Mouse (Mus musculus) kidney, adult 2 months (tissue): ENCODE measurements at regions not wholly inside any gene's neighbourhood (a gene's known extent, or its start where the extent isn't known, plus 50 kb on each side); places are given as distances from the start of the nearest gene placed in this dataset.

Experiments used
- DNase-seq: peaks from one replicate; pipeline ENCODE4 v3.0.0; 2021
- H3K27ac ChIP-seq: fragments of 200-500 bp; 2 replicates; pipeline ENCODE4 v1.5.1; 2012; ENCODE audit warnings: low read depth, low read length, control low read depth, inconsistent platforms; ENCODE audit not compliant: insufficient read depth
- H3K27me3 ChIP-seq: fragments of 200-500 bp; replicated peaks from 2 replicates; pipeline ENCODE4 v1.6.1; 2012; ENCODE audit warnings: mild to moderate bottlenecking, moderate library complexity, low read length, inconsistent platforms; ENCODE audit not compliant: control insufficient read depth, insufficient read depth
- H3K36me3 ChIP-seq: fragments of 200-500 bp; 2 replicates; pipeline ENCODE4 v1.6.1; 2012; ENCODE audit warnings: mild to moderate bottlenecking, moderate library complexity, low read length, inconsistent platforms; ENCODE audit not compliant: control insufficient read depth, insufficient read depth
- H3K4me1 ChIP-seq: fragments of 200-500 bp; 2 replicates; pipeline ENCODE4 v1.6.1; 2011; ENCODE audit warnings: low read length; ENCODE audit not compliant: control insufficient read depth, insufficient read depth
- H3K4me3 ChIP-seq: fragments of 200-500 bp; 2 replicates; pipeline ENCODE4 v1.5.1; 2011; ENCODE audit warnings: mild to moderate bottlenecking, low read depth, low read length, control low read depth; ENCODE audit not compliant: insufficient read depth
- CTCF ChIP-seq: fragments of 200-500 bp; conservative IDR thresholded peaks from 2 replicates; pipeline ENCODE4 v1.5.1; 2011; ENCODE audit warnings: low read depth, mild to moderate bottlenecking, control low read depth, low read length, moderate library complexity, mixed read lengths; ENCODE audit not compliant: insufficient read depth, insufficient read length
- POLR2A ChIP-seq: fragments of 200-500 bp; IDR thresholded peaks from one replicate; pipeline ENCODE4 v1.6.1; 2011; ENCODE audit warnings: low read depth, low read length, control low read depth
- WGBS: fragments of 180-500 bp; shearing (Covaris S2); methylation state at CpG from one replicate; pipeline ENCODE4 v1.1.7; 2018; 5-methylcytosine and 5-hydroxymethylcytosine counted together

GRCm38 (mm10) chr11:79803006-79803405, 159.2 kb downstream of the Utp6 start:
- no peak overlapping the region for H3K27ac ChIP-seq
- TF ChIP-seq CTCF: no peak
- TF ChIP-seq POLR2A: no peak
- DNase-seq: peak; percentile 55
- H3K4me3 ChIP-seq: no peak overlapping the region
- H3K4me1 ChIP-seq: no peaks in the 10 kb centered on the region
- H3K36me3 ChIP-seq: no peaks in the 10 kb centered on the region
- WGBS: 61% methylated on average over 5 of the region's 5 CpGs
- H3K27me3 ChIP-seq: no peaks in the 10 kb centered on the region

DNA sequence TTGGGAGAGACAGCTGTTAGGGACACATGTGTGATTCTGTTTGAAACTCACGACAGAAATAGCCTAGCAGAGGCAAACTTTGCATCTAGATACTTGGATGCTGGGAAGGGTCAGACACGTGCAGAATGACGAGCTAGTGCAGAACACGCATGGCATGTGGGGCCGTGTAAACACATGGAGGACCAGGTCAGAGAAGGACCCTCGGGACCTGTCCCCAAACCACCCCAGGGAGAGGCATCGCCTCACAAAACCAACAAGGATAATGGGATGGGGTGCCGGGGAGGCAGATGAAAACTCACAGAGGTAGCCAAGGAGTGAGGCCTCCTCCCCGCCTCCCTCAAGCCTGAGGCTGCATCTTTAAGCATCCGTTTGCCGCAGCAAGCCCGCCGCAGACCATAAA, 159.6 kb downstream of the Utp6 start:
- Histone ChIP-seq H3K4me3 (no peak overlapping the region), H3K27me3 (no peaks in the 10 kb centered on the region), H3K27ac (no peak overlapping the region), H3K36me3 (no peaks in the 10 kb centered on the region), H3K4me1 (no peaks in the 10 kb centered on the region)
- DNase-seq: no peak
- WGBS: 81% methylated on average over 13 of the region's 13 CpGs
- TF ChIP-seq CTCF: no peak
- TF ChIP-seq POLR2A: no peak

DNA sequence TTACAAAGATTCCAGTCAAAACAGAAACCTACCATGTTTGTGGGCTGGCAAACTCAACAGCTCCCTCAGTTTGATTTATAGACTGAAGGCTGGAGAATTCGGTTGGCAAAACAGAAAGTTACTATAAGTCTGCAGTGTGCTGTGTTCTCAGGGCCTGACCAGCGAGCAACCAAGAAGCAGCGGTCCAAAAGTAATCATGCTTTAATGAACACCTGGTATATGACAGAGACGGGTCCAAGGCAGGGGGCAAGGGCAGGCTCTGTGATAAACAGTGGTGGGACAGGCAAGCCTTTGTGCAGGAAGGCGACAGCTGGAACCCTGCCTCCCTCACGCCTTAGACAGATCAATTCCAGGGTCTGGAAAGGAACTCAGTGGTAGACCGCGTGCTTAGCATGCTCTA, 161.9 kb downstream of the Utp6 start:
- Histone ChIP-seq H3K27ac (no peak overlapping the region), H3K4me1 (no peaks in the 10 kb centered on the region), H3K27me3 (no peaks in the 10 kb centered on the region), H3K4me3 (no peak overlapping the region), H3K36me3 (no peaks in the 10 kb centered on the region)
- TF ChIP-seq CTCF (no peak), POLR2A (no peak)
- DNase-seq: no peak
- 64% methylated on average over 8 of the region's 8 CpGs for WGBS

GRCm38 (mm10) chr11:79788251-79788741, 173.9 kb downstream of the Utp6 start:
- Histone ChIP-seq H3K4me3 (no peak overlapping the region), H3K4me1 (peaks cover 22% of the 10 kb centered on the region), H3K36me3 (no peaks in the 10 kb centered on the region), H3K27me3 (no peaks in the 10 kb centered on the region), H3K27ac (peak overlapping the region; percentile 17)
- WGBS: 58% methylated on average over 3 of the region's 3 CpGs
- TF ChIP-seq CTCF: no peak; the same call in 1 of the 2 replicates
- TF ChIP-seq POLR2A: no peak
- peak; percentile 82 for DNase-seq

GRCm38 (mm10) chr11:79787766-79788165, 174.4 kb downstream of the Utp6 start:
- 82% methylated on average over 1 of the region's 1 CpGs for WGBS
- Histone ChIP-seq H3K36me3 (no peaks in the 10 kb centered on the region), H3K4me1 (peaks cover 19% of the 10 kb centered on the region), H3K4me3 (no peak overlapping the region), H3K27me3 (no peaks in the 10 kb centered on the region), H3K27ac (peak overlapping the region; percentile 17; the same call in 1 of the 2 replicates)
- DNase-seq: peak; percentile 68
- TF ChIP-seq POLR2A: no peak
- TF ChIP-seq CTCF: no peak

- H3K4me1 ChIP-seq: peaks cover 5% of the 10 kb centered on the region; the same call in 1 of the 2 replicates
- no peak for DNase-seq
- TF ChIP-seq POLR2A: no peak
- no peak for TF ChIP-seq CTCF
- H3K4me3 ChIP-seq: no peak overlapping the region
- H3K36me3 ChIP-seq: no peaks in the 10 kb centered on the region
- no peak overlapping the region for H3K27ac ChIP-seq
- no peaks in the 10 kb centered on the region for H3K27me3 ChIP-seq
- WGBS: 90% methylated on average over 3 of the region's 3 CpGs
Observed at GRCm38 (mm10) chr11:79784071-79784470, 178.1 kb downstream of the Utp6 start.

- WGBS: 49% methylated on average over 5 of the region's 5 CpGs
- Histone ChIP-seq H3K27ac (peak overlapping the region; percentile 29; the same call in 1 of the 2 replicates), H3K27me3 (no peaks in the 10 kb centered on the region), H3K4me1 (0 out of 2 replicates have a peak, but pooled peaks cover 4% of the 10 kb centered on the region), H3K4me3 (no peak overlapping the region), H3K36me3 (no peaks in the 10 kb centered on the region)
- DNase-seq: peak; percentile 85
- TF ChIP-seq POLR2A: no peak
- TF ChIP-seq CTCF: no peak
Observed at GRCm38 (mm10) chr11:79781966-79782365, 180.2 kb downstream of the Utp6 start.
